Mouse (Mus musculus): Measurements from ENCODE around the gene Rere.
"Not testable (repeated sequence)": the region's sequence is repeated elsewhere in the genome, so short reads cannot be mapped to it uniquely, and the experiment has no call there.

Gene Rere

DNA sequence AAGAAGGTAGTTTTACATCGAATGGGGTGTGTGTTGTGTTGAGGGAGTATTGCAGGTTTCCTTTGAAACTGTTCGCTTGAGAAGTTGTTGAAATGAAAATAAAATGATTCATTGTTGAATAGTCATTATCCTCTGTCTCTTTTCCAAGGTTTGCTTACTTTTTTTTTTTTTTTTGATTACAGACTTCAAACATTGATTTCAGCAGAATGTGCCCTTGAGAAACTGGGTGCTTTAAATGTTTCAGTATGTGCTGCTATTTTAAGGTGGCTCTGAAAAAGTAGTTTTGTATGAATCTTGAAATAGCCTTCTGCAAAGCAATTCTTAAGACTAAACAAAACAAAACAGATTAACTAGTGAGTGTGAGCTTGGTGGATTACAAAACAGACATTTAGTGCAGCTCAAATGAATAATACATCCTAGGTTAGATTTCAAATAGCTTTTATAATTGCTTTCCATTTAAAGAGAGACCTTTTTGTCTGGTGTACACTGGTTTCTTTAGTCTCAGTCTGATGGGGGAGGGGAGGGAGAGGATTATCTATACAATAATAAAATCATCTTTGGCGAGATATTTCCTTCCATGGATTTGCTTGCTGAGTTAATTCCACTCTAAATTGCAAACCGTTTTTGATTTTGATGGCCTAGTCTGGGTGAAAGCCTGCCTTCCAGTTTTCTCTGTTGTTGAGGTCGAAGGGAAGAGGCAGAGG is 1.3 kb downstream of the Rere start:
- in situ Hi-C loops (cut with MboI), result no loop called here

DNA sequence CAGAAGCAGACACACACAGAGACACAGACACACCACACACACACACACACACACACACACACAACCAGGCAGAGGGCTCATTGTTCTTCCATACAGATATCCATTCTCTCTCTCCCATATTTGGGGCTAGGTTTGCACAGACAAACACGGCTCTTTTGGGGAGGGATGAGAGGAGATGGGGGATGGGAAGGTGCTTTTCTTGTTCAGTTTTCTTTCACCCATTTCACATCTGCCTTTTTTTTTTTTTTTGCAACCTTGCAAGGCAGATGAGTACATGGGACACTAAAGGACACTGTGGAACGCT is 1.8 kb downstream of the Rere start:
- in situ Hi-C loops (cut with MboI), result no loop called here

DNA sequence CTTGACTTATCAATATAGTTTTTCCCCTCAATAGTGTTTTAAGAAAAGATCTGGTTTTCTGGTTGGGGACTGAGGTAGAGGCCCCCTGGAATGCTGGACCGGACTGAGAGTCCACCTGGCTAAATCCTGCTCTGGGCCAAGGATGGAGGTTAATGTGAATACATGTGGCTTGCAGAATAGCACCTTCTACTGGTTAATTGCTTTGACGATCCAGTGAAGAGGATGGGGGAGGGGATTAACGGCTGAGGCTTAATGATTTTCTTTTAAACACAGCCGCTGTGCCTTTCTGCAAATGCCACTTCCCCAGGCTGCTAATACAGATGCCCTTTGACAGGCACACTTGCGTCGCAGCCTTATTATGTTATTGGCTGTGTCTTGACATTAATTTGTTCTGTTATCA is 2.5 kb downstream of the Rere start:
- in situ Hi-C loops (cut with MboI), result no loop called here

DNA sequence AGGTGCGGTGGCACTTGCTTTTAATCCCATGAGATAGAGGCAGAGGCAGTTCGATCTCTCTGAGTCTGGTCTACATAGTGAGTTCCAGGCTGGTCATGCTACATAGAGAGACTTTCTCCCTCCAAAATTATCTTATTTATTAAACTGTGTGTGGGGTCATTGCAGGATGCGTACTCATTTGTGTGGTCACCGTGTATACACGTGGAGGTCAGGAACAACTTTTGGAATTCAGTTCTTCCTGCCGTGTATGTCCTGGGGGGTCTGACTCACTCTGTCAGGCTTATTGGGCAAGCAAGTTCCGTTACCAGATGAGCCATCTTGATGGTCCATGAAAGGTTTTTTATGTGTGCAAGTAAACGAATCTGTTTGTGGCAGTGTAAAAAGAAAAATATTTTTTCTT is 5.5 kb downstream of the Rere start:
- in situ Hi-C loops (cut with MboI), result no loop called here

DNA sequence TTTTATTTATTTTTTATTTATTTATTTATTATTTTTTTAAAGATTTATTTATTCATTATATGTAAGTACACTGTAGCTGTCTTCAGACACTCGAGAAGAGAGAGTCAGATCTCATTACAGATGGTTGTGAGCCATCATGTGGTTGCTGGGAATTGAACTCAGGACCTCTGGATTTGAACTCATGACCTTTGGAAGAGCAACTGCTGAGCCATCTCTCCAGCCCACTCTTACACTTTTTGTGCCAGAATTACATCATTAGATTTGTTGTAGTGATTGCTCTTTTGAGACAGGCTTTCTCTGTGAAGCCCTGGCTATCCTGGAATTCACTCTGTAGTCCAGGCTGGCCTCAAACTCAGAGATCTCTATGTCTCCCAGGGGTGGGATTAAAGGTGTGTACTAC is 6.0 kb downstream of the Rere start:
- in situ Hi-C loops (cut with MboI), result not testable (repeated sequence)

DNA sequence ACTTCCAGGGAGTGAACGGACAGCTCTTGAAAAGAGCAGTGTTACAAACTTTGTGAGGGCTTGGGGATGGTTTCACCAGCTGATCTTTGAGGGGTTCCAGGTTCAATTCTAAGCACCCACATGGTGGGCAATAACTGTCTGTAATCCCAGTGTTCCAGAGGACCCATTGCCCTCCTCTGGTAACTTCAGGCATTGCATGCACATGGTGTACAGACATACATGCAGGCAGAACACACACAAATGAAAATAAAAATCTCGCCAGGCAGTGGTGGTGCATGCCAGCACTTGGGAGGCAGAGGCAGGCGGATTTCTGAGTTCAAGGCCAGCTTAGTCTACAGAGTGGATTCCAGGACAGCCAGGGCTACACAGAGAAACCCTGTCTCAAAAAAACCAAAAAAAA is 10.5 kb downstream of the Rere start:
- in situ Hi-C loops (cut with MboI), result no loop called here

DNA sequence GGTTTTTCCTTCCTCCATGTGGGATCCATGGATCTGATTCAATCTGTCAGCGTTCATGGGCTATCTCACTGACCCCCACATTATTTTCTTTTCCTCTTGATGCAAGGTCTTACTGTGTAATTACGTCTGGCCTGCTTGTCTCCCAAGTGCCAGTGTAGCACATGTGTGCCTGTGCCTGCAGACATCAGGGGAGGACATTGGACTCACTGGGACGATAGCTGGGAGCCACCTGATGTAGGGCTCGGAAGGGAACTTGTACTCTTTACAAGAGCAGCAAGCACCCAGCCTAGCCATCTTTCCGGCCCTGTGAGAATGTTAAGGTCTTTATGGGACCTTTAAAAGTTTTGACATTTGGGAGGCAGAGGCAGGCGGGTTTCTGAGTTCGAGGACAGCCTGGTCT is 13.4 kb downstream of the Rere start:
- in situ Hi-C loops (cut with MboI), result no loop called here

DNA sequence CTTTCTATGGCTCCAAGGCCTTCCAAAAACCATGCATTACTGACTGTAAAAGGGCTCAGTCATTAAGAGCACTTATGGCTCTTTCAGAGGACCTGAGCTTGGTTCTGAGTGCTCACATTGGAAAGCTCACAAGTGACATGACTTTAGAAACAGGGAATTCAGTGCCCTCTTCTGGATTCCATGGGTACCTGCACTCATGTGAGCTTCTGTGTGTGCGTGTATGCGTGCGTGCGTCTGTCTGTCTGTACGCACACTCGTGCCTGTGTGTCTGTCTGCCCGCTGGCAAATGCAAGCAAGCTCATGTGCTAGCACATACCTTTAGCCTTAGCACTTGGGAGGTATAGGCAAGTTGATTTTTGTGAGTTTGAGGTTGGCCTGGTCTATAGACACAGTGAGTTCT is 14.5 kb downstream of the Rere start:
- in situ Hi-C loops (cut with MboI), result no loop called here

DNA sequence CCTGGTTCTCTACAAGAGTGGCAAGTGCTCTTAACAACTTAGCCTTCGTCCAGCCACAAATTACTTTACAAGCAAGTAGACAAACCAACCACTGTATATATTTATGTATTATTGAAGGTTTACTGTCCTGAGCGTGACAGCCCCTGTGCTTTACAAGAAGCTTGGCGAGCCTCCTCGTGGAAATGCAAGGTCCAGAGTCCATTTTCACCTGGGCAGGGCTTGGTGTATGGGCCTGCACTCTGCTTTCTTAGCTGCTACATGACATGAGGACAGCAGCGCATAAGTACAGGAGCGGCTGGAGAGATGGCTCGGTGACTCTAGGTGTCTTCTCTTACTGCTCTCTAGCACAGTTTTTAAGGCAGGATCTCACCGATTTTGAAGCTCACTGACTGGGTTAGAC is 21.3 kb downstream of the Rere start:
- in situ Hi-C loops (cut with MboI), result no loop called here

DNA sequence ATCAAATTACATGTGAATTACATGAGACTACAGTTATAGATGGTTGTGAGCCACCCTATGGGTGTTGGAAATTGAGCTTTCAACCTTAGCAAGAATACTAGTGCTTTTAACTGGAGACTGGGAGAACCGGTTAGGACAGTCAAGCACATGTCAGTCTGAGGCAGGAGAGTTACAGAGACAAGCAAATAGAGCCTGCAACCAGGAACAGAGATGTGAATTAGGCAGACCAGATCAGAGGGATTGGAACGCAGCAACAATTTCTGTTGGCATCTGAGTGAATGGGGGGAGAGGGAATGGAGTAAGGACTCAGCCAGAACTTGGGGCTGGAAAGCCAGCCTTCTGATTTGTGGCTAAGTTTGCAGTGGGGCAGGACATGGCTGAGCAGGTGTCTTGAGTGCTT is 25.3 kb downstream of the Rere start:
- in situ Hi-C loops (cut with MboI), result no loop called here

DNA sequence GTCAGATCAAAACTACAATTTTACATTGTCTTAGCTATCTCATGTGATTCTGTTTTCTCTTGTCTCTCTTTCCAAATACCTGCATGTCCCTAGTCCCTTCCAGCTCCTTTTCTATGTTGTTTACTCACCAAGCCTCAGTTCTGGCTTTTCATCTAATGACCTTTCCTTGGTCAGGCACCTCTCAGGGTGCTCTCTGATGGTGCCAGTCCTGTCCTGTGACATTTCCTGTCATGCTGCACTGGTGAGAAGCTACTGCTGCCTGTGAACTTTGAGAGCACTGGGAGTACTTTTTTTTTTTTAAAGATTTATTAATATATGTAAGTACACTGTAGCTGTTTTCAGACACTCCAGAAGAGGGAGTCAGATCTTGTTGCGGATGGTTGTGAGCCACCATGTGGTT is 25.8 kb downstream of the Rere start:
- in situ Hi-C loops (cut with MboI), result no loop called here

DNA sequence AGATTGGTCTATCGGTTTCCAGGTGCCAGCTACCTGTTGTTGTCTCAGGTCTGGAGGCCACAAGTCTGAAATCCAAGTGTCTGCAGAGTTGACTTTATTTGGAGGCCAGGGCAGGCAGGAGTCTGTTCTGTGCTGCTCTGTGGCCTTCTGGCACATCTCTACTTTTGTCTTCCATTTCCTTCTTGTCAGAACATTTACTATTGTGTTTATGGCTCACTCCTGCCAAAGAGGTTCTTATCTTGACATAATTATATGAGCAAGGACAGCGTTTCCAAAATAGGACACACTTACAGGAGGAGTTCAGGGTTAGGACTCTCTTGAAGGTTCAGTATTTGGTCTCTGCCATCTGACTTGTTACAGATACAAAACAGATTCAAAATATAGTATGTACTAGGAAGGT is 30.0 kb downstream of the Rere start:
- in situ Hi-C loops (cut with MboI), result no loop called here

DNA sequence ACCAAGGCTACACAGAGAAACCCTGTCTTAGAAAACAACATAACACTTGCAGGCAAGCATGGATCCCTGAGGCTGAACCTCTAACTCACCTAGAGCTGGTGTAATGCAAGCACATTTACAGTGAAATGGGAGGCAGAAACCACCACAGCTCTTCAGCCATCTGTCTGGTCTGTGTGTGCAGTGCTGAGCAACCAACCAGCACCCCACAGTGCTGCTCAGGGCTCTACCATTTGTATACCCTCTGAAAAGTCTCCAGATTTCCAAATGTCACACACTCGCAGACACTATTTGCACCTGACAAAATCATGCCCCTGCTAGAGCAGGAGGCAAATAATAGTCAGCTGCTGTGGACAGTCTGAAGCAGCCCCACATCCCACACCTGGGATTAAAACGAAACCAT is 31.2 kb downstream of the Rere start:
- in situ Hi-C loops (cut with MboI), result no loop called here

DNA sequence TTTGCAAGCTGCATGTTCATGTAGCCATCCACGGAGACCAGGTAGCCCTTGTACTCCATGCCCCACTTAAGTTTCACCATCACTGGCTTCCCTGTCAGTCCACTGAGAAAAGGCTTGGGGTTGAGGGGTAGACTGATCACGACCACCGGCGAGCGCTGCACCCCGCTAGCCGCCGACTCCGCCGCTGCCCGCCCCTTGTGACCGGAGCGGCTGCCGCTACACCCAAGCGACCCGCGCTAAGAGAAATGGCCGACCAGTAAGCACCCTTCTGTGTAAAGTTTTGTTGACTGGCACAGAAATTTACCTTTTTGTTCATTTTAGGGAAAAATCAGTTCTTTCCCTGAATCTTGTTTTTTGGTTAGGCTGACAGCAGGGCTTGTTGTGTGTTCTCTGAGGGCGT is 33.9 kb downstream of the Rere start:
- in situ Hi-C loops (cut with MboI), result no loop called here

DNA sequence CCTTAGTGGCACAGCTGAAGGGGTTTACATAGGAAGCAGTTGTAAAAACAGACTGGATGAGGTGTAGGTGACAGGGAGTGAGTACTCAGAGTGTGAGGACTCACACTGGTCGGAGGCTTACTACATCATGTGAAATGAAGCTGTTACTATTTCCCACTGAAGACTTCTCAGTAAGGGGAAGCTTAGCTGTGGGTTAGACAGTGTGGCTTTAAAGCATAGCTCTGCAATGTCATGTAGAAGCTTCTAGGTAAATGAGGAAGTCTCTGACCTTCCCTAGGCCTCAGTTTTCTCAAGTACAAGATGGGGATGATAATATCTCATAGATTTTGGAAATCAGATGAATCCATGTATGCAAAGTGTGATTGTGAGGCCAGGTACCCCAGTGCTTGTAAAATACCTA is 35.1 kb downstream of the Rere start:
- in situ Hi-C loops (cut with MboI), result no loop called here

DNA sequence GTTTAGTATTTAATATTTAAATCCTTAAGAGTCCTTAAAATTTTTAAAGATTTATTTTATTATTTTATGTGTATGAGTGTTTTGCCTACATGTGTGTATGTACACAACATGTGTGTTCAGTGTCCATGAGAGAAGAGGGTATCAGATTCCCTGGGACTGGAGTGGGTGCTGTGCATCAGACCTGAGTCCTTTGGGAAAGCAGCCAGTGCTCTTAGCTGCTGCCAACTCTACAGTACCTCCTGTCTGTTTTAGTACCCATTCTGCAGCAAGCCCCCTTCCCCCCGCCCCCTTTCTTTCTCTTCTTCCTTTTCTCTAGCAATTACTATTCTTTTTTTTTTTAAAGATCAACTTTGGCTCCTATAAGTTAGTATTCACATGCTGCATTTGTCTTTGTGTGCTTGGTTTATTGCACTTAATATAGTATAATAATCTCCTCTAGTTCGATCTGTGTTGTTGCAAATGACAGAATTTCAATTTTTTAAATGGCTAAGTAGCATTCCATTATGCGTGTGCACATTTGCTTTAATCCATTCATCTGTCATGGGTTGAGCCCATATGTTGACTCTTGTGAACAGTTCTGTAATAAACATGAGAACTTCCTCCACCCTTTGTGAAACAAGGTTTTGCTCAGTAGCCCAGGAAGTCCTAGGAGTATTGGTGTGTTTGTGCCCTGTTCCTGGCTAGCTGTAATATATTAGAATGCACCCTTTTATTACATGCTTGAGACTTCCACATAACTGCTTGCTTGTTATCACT is 43.8 kb downstream of the Rere start:
- in situ Hi-C loops (cut with MboI), result no loop called here

DNA sequence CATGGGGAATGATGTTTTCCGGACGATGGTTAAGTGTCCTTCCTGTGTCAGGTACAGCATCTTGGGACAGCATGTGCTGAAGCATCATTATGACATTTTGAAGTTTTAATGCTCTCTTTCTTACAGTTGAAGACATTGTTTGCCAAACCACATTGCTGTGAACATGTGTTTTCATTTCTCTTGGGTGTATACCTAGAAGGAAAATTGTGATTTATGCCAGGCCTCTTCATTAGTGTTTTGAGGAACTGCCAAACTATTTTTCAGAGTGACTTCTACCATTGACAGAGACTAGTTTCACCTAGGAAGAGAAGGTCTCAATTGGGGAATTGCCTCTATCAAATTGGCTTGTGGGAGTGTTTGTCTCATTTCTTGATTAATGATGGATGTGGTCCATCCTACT is 44.6 kb downstream of the Rere start:
- in situ Hi-C loops (cut with MboI), result no loop called here

DNA sequence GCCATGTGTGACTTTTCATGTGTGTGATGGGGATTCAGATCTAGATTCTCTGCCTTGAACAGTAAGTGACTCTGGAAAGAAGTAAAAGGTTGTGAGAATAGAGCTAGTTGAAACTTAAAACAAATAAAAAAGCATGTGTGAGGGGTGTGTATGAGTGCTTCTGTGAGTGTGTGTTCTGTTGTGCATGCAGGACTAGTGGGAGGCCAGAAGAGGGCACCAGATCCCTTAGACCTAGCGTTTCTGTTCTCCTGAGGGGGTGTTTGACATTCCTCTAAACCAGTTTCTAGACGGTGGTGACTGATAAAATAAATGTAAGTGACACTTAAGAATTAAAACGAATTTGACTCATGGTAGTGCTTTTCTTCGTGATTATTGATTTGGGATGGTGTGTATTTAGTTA is 46.0 kb downstream of the Rere start:
- in situ Hi-C loops (cut with MboI), result no loop called here

DNA sequence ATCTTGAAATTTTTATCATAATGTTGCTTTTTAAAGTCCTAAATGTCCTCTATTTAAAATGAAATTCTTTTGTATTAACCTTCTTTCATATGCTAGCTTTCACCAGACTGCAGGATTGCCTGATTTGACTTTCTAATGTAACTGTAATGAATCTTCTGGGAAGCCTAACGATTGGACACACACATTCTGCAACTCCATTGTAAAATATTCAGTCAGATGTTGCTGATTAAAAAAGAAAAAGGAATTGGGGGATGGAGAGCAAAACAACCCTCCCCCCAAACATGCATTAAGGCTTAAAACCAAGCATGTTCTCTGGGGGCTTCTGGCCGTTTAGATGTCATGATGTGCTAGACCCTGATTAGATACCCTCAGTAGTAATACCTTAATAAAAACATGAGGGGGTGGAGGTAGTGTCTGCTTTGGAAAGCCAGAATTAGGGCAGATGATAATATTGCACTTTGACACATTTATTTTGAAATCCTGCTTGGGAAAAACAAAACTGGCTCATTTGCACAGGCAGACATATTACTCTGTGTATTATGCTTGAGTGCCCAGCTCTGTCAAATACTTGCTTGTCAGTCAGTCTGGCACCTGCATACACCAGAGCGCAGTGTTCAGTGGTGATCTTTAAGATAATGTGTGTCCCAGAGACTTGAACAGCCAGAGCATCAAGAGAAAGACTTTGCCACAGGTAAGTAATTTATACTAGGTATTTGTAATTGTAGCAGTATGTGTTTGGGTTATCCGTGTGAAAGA is 52.7 kb downstream of the Rere start:
- in situ Hi-C loops (cut with MboI), result no loop called here

DNA sequence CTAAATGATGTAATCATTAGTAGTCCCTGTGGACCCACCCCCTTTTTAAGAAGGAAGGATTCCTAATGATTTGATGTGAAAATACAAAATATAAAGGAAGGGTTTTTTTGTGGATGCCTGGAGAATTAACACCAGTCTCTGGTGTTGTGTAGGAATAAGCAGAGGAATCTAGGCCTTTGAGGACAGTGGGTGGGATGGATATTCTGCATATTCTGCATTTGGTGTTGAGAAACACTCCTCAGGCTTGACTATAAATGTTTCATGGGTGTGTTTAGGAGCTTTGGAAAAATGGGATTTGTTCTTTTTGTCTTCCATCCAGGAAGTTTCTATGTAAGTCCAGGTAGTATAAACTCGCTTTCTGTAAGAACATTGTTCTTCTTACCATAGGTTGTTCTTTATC is 55.8 kb downstream of the Rere start:
- in situ Hi-C loops (cut with MboI), result no loop called here

DNA sequence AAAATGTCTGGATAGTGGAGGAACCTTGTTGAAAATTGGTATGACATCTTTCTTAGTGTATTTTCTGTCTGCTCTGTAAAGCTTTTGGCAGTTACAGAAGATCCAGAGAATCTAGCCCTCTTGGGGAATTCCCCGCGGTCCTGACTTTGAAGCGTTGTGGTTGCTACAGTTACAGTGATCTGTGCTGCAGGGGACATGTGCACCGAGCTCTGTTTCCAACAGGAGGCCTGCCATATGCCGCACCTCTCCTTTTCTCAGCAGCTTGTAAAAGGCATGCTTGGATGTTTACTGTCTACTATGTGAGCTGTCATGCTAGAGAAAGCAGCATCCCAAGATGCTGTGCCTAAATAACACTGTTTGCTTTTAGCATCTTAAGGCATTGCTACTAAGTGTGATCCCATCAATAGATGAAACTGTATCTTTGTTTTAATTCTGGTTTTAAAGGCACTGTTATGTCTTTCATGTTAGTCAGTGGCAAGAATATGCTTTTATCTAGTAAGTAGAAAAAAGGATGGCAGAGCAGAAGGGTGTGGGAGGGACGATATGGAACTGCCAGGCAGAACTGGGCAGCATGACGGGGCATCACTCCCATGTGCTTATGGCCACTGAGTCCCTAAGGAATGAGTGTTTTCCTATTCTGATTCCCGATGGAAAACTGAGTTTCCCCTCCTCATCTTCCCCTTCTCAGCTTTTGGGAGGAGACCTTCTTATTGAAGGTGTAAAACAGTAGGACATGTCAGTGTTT is 57.6 kb downstream of the Rere start:
- in situ Hi-C loops (cut with MboI), result no loop called here

DNA sequence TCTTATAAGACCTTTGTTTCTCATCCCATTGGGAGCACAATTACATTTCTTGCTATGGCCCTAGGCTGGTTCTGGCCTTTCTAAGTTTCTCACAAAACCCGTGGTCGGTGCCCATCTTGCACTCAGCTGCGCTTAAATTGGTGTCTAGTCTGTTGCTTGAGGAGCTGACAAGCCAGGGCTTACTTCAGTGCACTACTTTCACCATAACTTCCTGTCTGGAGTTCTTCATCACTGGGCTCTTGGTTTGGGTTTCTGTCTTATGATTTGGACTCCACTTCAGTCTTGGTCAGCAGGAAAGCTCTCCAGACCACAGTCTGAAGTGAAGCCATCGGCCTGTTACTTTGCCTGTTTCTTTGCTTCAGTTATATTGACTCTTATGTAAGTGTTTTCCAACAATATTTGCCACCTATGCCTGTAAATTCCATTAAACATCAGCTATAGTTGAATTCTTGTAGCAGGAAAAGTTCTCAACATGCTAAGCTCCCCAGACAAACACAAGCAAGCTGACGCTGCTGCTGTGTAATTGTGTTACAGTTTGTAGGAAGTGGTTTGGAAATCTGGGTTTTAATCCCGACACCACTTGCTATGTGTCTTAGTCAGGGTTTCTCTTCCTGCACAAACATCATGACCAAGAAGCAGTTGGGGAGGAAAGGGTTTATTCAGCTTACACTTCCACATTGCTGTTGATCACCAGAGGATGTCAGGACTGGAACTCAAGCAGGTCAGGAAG is 59.5 kb downstream of the Rere start:
- in situ Hi-C loops (cut with MboI), result loop anchor here (10.0 kb wide), 1 partner anchor 284 kb away; no protein-coding TSS in a partner anchor
